Mouse (Mus musculus) erythroid progenitor cell, adult 5-6 weeks (primary cell): Measurements from ENCODE around the gene Fam3c. TPM values are rescaled to one million over a fixed set of nuclear protein-coding genes. Genes with fewer than 3 reads are reported as not detected.
"Not testable (repeated sequence)": the region's sequence is repeated elsewhere in the genome, so short reads cannot be mapped to it uniquely, and the experiment has no call there.

Source experiments
- ATAC-seq: replicated peaks from 2 replicates; pipeline ENCODE4 v1.8.0; 2016; ENCODE audit warnings: moderate number of reproducible peaks, mild to moderate bottlenecking, moderate TSS enrichment, inconsistent platforms; ENCODE audit not compliant: poor library complexity, low FRiP score, severe bottlenecking
- total RNA-seq, 2 experiments: library from RNA; stranded (forward) in 1 of 2; stranded (reverse) in 1 of 2; fragments of 150-400 nt in 1 of 2; fragments of 186-747, 209-891 nt in 1 of 2; gene quantifications; 2 replicates each; pipeline versions ENCODE4 v1.2.3 to v1.2.4; 2015 to 2017; ENCODE audit warnings: low replicate concordance in 2 of 2

The Fam3c gene
- total RNA-seq, 2 experiments from 2014 or later: 10.1 to 13.1 TPM

DNA sequence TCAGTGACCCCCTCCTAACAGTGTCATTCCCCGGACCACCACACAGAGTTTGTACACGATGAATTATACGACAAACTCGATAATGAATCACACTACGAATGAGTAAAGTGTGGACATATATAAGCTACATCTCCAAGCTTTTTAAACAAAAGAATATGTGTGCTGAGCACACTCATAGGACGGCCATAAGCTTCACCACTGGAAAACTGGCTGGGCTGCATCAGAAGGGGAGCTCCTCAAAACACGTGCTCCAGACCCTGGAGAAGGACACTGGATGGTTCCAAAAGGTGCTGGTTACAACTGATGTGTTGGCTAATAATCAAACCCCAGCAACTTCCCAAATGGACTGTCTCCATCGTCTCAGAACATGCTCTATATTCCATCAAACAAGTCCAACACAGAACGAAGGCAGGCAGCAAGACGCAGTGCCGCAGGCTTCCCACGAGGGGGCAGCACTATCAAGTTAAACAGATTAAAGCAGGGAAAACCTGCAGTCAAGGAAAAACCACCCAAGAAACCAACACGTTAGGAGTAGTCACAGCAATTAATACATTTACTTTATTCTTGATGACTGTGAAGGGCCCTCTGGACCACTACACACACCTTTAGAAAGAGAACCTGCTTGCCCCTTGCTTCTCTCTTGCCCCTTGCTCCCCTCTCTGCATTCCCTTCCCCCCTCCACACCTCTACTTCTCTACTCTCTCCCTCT, 30.5 kb downstream of the Fam3c start:
- 0 out of 2 replicates have a peak, but pooled peaks have one; percentile 58 for ATAC-seq

DNA sequence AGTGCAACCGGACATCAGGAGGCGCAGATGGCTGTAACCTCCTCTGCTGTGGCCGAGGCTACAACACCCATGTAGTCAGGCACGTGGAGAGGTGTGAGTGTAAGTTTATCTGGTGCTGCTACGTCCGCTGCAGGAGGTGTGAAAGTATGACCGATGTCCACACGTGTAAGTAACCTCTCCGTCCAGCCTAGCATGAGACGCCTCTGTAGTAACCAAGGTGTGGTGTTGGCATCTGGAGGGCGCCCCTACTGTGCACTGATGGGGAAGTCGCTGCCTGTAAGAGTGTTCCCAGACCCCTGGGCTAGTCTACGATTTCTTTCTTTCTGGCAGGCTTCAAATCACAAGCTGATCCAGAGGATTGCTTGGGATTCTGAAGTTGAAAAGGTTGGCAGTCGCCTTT, 58.0 kb downstream of the Fam3c start:
- no peak for ATAC-seq

DNA sequence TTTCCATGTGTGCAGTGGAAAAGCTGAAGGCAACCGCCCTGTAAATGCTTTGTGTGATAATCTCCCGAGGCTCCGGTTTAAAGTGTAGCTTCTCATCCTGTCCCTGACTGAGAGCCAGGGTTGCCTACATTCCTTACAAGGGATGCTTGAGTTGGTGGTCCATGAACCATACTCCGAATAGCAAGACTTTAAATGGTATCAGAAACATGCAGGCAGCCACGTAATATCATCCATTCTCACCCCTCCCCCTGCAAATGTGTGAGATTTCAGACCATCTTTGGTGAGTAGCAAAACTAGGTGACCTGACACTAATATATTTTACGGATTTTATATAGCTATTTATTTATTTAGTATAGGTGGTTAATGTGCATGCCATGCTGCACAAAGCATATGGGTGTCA, 59.0 kb downstream of the Fam3c start:
- no peak for ATAC-seq

DNA sequence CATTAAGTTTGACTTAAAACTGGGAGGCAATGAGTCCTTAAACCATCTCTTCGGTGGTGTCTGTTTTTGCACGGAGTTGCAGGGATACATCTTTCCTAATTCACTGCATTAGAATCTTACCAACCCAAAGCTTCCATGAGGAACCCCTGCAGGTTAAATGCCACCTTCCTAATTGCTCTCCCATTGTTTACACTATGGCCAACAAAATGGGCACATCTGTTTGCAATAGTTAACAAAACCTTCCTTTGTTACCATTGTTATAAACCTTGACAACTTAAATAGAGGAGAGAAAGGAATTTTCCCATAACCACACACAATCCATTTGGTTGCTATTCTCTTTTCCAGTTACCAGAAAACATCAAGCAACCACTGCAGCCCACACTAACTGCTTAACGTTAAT, 62.1 kb downstream of the Fam3c start:
- ATAC-seq: no peak

DNA sequence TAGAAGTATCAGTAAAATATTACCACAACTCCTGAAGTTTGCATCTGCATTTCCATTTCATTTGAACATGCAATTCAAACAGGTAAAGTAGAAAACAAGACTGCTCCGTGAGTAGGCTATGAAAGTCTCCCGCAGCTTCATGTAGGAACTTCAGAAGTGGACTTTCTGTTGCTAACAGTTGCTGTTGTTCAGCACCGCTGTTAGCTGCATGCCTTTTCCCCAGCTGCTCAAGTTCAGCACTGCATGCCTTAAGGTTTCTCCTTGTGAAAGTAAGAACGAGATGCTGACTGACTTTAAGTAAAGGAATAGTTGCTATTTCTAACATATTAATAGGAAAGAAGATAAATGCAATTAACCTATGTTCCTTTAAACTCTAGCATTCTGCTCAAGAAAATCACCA, 64.0 kb downstream of the Fam3c start:
- no peak for ATAC-seq

DNA sequence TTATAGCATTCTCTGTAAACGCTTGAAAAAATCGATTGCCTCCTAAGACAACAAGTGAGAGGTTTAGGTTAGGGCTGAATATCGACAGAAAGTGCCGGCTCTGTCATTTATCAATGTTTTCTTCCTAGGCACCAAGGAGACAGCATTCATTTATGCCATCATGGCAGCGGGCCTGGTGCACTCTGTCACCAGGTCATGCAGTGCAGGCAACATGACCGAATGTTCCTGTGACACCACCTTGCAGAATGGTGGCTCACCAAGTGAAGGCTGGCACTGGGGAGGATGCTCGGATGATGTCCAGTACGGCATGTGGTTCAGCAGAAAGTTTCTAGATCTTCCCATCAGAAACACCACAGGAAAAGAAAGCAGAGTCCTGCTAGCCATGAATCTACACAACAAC, 65.3 kb downstream of the Fam3c start:
- ATAC-seq: no peak

DNA sequence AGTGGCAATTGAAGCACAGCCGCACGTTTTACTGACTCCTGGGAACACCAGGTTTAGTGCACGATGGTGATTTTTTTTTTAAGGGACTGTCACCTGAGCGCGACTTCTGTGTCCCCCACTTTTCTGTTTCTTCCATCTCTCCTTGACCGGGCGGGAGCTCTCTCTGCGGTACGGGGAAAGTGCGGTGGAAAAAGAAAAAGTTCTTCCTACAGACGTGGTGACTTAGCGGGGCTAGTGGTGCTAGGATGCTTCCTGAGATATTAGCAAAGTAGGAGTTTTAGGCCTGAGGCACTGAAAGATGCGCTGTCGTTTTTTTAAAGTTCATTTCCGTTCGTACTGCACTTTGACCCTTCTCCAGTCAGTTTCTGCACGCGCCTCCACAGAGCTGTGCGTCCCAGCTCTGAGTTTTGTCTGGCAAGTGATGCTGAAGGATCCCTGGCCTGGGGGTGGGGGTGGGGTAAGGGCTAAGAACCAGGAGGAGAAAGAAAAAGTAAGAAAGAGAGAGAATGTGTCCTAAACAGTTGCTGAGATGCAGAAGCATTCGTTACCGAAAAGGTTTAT, 66.5 kb downstream of the Fam3c start:
- ATAC-seq: no peak

DNA sequence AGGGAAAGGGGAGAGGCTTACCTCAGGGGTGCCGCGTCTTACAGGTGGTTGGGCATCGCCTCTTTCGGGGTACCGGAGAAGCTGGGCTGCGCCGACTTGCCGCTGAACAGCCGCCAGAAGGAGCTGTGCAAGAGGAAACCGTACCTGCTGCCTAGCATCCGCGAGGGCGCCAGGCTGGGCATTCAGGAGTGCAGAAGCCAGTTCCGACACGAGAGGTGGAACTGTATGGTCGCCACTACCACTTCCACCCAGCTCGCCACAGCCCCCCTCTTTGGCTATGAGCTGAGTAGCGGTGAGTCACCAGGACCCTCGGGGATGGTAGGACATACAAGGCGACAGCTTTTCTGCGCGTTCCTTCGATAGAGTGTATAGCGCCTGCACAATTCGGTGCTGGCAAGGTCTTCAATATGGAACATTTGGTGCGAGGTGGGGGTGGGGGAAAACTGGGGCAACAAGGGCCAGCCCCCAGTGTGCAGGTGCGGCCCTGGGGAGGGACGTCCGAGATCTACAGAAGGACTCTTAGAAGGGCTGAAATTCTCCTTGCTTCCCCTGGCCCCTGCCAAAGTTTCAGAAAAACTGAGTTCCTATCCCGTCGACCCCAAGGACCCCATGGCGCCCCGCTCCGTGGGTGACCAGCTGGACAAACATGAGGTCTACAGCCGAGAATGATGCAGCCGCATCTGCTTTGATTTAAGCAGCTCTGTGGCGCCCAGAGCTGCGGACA, 67.1 kb downstream of the Fam3c start:
- no peak for ATAC-seq

DNA sequence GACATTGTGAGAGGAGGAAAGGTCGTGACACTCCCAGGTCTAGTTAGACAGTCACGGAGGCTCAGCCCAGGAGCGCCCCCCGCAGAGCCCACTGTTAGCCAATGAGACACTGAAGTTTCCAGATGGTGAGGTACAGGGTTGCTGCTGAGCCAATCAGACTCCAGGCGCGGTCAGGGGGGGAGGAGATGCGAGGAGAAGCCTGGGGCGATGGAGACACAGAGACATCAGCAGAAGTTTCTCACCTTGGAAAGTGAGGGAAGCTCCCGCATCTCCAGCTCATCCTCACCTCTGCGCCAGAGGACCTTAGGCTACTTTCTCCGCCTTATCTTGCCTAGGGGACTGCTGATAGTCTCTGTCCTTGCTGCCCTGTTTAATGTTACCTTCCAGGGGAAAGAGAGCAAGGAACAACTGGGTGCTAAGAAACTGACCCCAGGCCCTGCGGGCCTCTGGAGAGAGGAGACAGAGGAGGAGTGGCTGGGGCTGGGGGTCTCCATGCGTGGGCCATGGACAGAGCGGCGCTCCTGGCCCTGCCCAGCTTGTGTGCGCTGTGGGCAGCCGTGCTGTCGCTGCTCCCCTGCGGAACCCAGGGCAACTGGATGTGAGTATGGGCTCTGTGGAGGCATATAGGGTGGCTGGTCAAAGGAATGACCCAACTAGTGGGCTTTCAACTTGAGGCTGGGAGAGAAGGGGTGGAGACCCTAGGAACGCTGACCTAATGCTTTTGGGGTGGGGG, 67.9 kb downstream of the Fam3c start, which contains the start of gene Wnt16:
Gene Wnt16, plus strand, starts transcription at position 224 of the 733 bp plus-strand sequence.
- no peak for ATAC-seq

DNA sequence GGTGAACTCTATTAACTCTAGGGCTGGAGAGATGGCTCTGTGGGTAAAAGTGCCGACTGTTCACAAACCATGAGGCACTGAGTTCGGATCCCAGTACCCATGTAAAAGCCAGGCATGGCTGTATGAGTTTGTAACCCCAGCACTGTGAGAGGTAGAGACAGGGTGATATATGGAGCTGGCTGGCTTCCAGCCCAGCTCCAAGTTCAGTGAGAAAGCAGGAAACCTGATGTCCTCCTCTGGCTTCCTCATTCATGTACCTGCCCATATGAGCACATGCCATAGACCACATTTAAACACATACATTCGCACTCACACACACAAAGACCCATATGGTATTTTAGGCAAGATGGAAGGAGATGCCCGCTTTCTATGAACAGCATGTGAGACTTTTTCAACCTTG, 73.6 kb downstream of the Fam3c start:
- ATAC-seq: no peak

DNA sequence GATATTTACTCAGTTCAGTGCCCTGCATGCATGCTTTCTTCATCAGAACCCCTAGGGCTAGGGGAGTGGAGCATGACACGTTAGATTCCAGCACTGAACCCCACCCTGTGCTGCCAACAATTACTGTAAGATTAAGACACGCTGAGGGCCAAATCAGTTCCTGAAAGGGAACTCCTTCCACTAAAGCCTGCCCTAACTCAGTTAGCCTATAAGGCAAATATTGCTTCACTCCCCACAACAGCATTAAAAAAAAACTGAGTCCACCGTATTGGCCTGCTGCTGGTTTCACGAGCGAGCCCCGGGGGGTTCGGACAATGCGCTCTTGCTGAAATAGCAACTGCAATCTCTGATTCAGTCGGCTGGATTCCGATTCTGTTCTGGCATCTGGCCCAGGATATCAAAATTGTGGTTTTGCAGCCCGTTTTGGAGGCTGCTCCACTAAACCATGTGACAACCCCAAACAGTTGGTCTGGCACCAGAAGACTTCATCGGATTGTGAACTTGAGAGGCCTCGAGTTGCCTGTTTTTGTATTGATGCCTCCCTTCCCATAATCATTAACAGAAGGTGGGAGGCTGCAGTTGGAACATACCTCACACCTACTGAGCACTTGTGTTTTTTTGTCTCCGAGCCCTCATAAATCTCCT, 75.7 kb downstream of the Fam3c start:
- ATAC-seq: no peak

DNA sequence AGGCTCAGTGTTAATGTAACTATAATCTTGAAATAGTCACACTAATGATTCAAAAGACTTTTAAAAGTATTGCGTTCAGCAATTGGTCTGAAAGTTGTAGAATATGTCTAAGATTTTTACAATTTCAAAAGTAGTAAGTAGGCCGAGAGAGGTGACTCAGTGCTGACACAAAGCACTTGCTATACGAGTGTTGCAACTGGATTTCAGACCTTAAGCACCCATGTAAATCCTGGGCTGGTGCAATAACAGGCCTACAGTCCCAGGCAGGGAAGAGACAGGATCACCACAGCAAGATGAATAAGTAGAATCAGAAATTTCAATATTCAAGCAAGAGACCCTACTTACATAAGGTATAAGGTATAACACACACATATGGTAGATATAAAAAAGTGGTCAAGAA, 78.1 kb downstream of the Fam3c start:
- no peak for ATAC-seq

DNA sequence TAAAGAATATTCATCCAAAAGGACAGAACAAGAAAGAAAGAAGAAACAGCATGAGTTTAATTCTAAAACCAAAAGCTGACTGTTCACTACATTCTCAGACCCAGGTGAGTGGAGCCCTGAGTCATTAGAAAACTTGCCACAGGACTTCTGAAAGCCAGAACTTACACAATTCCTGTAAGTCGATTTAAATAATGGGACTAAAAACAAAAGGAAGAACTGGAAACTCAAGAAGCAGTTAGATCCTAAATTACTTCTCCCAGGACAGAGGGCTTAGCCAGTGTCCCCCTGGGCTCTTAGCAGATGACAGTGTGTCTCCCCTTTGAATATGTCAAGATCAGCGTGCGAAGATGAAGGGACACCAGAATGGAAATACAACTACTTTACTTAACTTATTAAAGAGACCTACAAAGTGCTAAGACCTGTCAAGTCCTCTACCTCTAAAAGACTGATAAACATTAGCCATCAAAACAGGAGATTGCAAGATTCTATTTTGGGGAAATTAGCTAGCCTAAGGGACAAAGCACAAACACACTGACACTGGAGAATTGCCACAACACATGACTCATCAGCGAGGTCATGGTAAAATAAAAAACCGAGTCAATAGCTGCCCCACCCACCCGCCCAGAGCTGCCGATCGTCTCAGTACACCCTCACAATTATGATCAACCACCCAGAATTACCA, 86.1 kb downstream of the Fam3c start:
- ATAC-seq: no peak

DNA sequence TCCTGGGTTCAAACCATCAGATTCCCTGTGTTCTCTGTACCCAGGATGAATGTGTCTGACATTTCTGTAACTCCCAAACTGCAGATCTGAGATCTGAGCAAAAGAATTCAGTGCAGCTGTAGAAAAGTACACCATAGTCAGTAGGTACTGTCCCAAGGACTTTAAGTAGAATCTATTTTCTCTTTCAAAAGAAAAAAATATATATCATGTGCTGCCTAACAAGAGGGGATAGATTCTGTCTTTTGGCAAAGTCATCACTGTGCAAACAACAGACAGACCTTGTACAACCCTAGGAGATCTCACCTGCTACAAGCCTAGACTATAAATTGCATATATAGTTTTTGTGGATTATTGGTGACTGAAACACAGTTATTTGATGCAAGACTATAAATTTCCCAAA, 87.4 kb downstream of the Fam3c start:
- ATAC-seq: no peak

DNA sequence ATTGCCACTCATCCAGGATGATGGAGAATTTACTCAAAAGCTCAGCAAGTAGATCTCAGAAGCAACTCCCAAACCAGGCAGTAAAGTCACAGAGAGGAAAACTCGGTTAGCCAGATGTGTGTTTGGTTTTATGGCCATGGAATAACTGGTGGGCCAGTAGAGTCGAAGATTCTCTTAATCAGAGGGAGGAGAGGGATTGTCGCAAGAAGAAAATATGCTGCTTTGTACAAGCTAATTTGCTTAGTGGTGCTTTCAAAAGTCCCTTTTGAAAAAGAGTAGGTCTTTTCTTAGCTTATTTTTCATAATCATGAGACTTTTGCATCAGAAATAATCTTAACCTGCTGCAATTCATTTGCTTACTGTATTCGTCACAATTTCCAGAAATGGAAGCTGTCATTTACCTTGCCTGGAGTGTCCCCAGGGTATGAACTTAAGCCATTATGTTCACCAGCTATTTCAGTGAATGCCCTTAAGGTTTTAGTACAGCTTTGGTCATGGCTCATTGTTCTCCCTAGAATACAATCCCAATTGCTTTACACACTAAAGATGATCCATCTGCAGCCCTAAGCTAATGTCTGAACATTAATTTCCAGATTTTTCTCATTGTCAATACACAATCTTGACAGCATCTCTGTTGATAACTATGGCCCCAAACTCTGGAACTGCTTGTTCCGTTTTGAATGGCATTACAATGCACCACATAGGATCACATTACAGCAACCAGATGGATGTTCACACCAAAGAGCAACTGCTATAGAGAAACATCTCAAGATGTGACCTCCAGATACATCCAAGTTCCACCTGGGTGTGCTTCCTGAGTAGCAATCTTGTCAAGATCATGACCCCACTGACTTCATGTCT, 88.0 kb downstream of the Fam3c start:
- no peak for ATAC-seq

DNA sequence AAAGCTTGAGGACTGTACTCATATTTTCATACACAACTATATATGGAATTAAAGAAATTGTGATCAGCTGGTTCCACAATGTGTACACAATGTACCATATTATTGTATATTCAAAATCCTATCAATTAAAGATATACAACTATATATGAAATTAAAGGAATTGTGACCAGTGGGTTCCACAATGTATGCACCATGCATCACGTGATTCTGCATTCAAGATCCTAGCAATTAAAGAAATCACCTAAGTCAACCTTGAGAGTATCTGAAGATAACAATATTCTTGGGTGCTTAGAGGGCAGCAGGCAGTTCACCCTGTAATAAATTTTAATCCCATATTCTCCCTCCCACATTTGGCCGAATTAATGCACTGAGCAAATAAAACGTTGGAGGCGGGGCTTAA, 90.0 kb downstream of the Fam3c start:
- ATAC-seq: no peak

DNA sequence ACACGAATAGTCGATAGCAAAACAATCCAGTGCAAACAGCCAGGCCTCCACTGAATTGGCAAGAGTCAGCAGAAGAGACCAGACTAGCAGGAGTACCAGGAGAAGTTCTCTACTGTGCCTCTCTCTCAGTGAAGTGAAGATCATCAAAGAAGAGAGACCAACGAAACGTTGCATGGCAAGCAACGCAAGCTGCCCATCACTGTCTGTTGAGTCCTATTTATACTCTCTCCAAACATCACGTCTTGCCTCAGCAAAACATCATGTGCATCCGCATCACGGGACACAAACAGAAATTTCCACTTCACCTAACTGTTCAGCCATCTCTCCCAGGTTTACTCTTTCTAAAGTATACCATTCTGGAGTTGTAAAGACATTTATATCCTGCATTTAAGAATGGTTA, 91.9 kb downstream of the Fam3c start:
- not testable (repeated sequence) for ATAC-seq

DNA sequence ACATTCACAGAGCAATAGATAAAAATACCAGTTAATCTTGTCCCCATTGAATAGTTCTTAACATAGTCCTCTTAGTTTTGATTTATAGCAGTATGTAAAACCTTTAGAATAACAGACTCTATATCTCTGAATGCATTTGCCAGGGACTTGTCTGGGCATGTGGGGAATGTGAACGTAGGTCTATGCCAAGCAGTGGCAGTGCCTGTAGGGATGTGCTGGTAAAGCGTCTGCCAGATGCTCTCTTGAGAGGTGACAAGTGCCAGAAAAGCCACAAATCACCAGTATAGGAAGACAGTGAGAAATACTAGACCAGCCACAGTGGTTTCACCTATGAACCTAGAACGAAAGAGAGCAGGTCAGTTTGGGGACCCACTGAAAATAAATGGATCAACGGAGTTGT, 93.5 kb downstream of the Fam3c start:
- ATAC-seq: no peak

DNA sequence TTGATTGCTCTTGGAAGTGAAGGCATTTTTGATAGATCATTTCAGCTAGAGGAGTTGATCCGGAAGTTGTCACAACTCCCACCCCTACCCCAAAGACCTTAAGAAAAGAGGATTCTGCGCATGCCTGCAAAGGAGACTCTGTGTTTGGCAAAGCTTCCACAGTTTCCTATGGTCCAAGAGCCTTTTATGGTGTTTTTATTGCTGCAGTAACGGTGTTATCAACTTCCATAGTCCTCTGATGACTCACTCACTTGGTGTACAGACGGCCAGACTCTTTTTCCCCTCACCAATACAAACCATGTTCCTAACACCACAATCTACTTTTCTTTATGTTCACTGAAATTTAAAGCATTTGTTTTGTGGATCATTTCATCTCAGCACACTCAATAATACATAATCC, 97.3 kb downstream of the Fam3c start:
- ATAC-seq: no peak
